19 mouse cellular contexts compared by ENCODE assay signal in genomic region chr12:105547151-105547550, GRCm38 (mm10). TPM values are rescaled to one million over a fixed set of nuclear protein-coding genes. Genes with fewer than 3 reads are reported as not detected.
"Had no signal": no experiment of that assay in that cellular context is flagged by ENCODE, and none has a peak within 500 bp of the region (broad histone marks: within the 10 kb centered on the region; RNA-seq: fewer than 3 reads in every experiment).

No protein-coding gene starts in this region.

- H3K9ac ChIP-seq: intestine, embryonic 15.5 days; limb, embryonic 13.5 days; liver, embryonic 15.5 days; lung, embryonic 14.5 days; midbrain, embryonic 12.5 days; neural tube, embryonic 15.5 days had no signal

- H3K27ac ChIP-seq: intestine, embryonic 15.5 days; kidney, postnatal 0 days; limb, embryonic 13.5 days; liver, embryonic 15.5 days; midbrain, embryonic 12.5 days; neural tube, embryonic 15.5 days had no signal

- H3K9me3 ChIP-seq: intestine, embryonic 15.5 days; limb, embryonic 13.5 days; liver, embryonic 15.5 days; midbrain, embryonic 12.5 days; neural tube, embryonic 15.5 days had no signal

- DNase-seq: kidney, adult 8-10 months; kidney, postnatal 36 days; layer of hippocampus, adult 9-11 months; layer of hippocampus, postnatal 36 days; lung, embryonic 14.5 days; right cerebral cortex, adult 18-20 months; right cerebral cortex, postnatal 25 days; thymus, postnatal 36 days had no signal

- ATAC-seq: intestine, embryonic 15.5 days had no signal

- H3K4me3 ChIP-seq: intestine, embryonic 15.5 days; limb, embryonic 13.5 days; liver, embryonic 15.5 days; midbrain, embryonic 12.5 days; neural tube, embryonic 15.5 days had no signal

- H3K36me3 ChIP-seq: intestine, embryonic 15.5 days; limb, embryonic 13.5 days; liver, embryonic 15.5 days; midbrain, embryonic 12.5 days; neural tube, embryonic 15.5 days had no signal

- H3K4me2 ChIP-seq: intestine, embryonic 15.5 days; limb, embryonic 13.5 days; liver, embryonic 15.5 days; lung, embryonic 14.5 days; midbrain, embryonic 12.5 days; neural tube, embryonic 15.5 days had no signal

- H3K27me3 ChIP-seq: intestine, embryonic 15.5 days; liver, embryonic 15.5 days; neural tube, embryonic 15.5 days had no signal

RNA-seq across cellular contexts. Expression of gene Bdkrb2, which starts 15.9 kb away (rescaled TPM):
- total RNA-seq: megakaryocyte-erythroid progenitor cell, adult 5-6 weeks had no signal
- polyA plus RNA-seq: liver, adult 2 months had no signal

RNA-seq across cellular contexts. Expression of gene Bdkrb1, which starts 55.7 kb away (rescaled TPM):
- total RNA-seq: layer of hippocampus, adult 18-20 months; layer of hippocampus, postnatal 36 days; left cerebral cortex, adult 8-10 months; left cerebral cortex, postnatal 25 days; liver, adult 2 months; megakaryocyte-erythroid progenitor cell, adult 5-6 weeks had no signal
- polyA plus RNA-seq: limb, embryonic 13.5 days; liver, adult 2 months; liver, embryonic 15.5 days; lung, embryonic 14.5 days; midbrain, embryonic 12.5 days; neural tube, embryonic 15.5 days had no signal
